In the genomic region with DNA sequence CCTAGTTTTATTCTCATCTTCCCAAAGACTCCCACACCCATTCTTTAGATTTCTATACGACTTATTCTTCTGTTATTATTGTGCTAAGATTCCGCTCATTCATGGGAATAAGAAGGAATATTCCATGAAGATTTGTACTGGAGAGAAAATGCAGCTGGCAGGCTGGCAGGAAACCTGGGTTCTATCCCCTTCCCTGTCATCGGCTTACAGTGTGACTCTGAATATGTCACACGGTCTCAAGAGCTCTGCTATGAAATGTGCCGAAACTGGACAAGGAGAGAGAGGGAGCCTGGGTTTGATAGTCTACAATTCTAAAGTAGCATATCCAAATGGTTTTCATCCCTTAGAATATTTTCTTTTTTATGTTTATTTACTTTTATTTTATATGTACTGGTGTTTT, we compare ENCODE assay signal across 23 mouse cellular contexts.
DNase-seq lines count a peak whose midpoint lies in the region; ATAC-seq and TF ChIP-seq lines count a peak whose summit lies in the region.
"Had no signal": no experiment of that assay in that cellular context is flagged by ENCODE, and none has a peak within 500 bp of the region (broad histone marks: within the 10 kb centered on the region; RNA-seq: fewer than 3 reads in every experiment).

No protein-coding gene starts in this region.

- H3K4me1 ChIP-seq in heart, embryonic 11.5 days (ENCODE audit: control insufficient read depth, insufficient read depth, low read length): peaks cover 10% of the 10 kb centered on the region
- H3K4me1 ChIP-seq in heart, embryonic 14.5 days (ENCODE audit: control insufficient read depth in 2 of 2, insufficient read depth in 2 of 2, low read length in 2 of 2): peaks cover 12 to 22% of the 10 kb centered on the region in 2 experiments
- peaks cover 7% of the 10 kb centered on the region for H3K4me1 ChIP-seq in neural tube, embryonic 15.5 days
- no peaks in the 10 kb centered on the region for H3K4me1 ChIP-seq in liver, embryonic 12.5 days
- H3K4me1 ChIP-seq: forebrain, embryonic 13.5 days had no signal

- no peak for TF ChIP-seq CTCF in gastrocnemius, adult 2 months (IDR thresholded peaks at IDR 0.05)

- no peaks in the 10 kb centered on the region for H3K9me3 ChIP-seq in heart, embryonic 11.5 days (replicated peaks; ENCODE audit: control insufficient read depth, low read length)
- H3K9me3 ChIP-seq in heart, embryonic 14.5 days (ENCODE audit: control insufficient read depth, low read length): no peaks in the 10 kb centered on the region
- H3K9me3 ChIP-seq in neural tube, embryonic 15.5 days (replicated peaks): no peaks in the 10 kb centered on the region
- H3K9me3 ChIP-seq in liver, embryonic 12.5 days (replicated peaks): no peaks in the 10 kb centered on the region
- H3K9me3 ChIP-seq: embryonic facial prominence, embryonic 10.5 days; forebrain, embryonic 13.5 days; hindbrain, embryonic 12.5 days had no signal

- ATAC-seq in heart, embryonic 11.5 days (replicated peaks; ENCODE audit: insufficient number of reproducible peaks, low FRiP score, low TSS enrichment): no peak
- ATAC-seq in heart, embryonic 14.5 days (ENCODE audit: insufficient number of reproducible peaks, insufficient read depth, low FRiP score, low read depth): no peak
- no peak for ATAC-seq in neural tube, embryonic 15.5 days (ENCODE audit: low FRiP score)
- no peak for ATAC-seq in liver, embryonic 12.5 days
- ATAC-seq: CD4-positive, CD25-positive, alpha-beta regulatory T cell, adult 4 months; forebrain, embryonic 13.5 days; forebrain, postnatal 0 days; hindbrain, embryonic 16.5 days; inflammation-experienced regulatory T-cells, adult 6 months; intestine, postnatal 0 days had no signal

- WGBS in heart, embryonic 11.5 days (ENCODE audit: insufficient replicate concordance): 51% methylated on average over 5 of the region's 5 CpGs
- WGBS in heart, embryonic 14.5 days: 20% methylated on average over 5 of the region's 5 CpGs
- 96% methylated on average over 5 of the region's 5 CpGs for WGBS in neural tube, embryonic 15.5 days
- 75% methylated on average over 5 of the region's 5 CpGs for WGBS in liver, embryonic 12.5 days (ENCODE audit: insufficient replicate concordance)

- intact Hi-C loops in heart, postnatal 10 days (cut with DNase I): no loop called here
- intact Hi-C loops in gastrocnemius, adult 2 months (cut with DNase I): no loop called here

- no peak overlapping the region for H3K4me3 ChIP-seq in heart, embryonic 11.5 days (ENCODE audit: low read depth, low read length)
- H3K4me3 ChIP-seq in heart, embryonic 14.5 days (ENCODE audit: control insufficient read depth in 1 of 2, insufficient read depth in 1 of 2, low read depth in 1 of 2, low read length in 2 of 2): no peak overlapping the region
- no peak overlapping the region for H3K4me3 ChIP-seq in gastrocnemius, adult 2 months
- H3K4me3 ChIP-seq in neural tube, embryonic 15.5 days (replicated peaks): no peak overlapping the region
- H3K4me3 ChIP-seq in liver, embryonic 12.5 days: no peak overlapping the region
- H3K4me3 ChIP-seq: embryonic facial prominence, embryonic 10.5 days; forebrain, embryonic 13.5 days; hindbrain, embryonic 12.5 days had no signal

- H3K4me2 ChIP-seq in heart, embryonic 11.5 days: no peak overlapping the region
- H3K4me2 ChIP-seq in heart, embryonic 14.5 days (ENCODE audit: low read length): peak overlapping the region; percentile 16; the same call in 1 of the 2 replicates
- no peak overlapping the region for H3K4me2 ChIP-seq in neural tube, embryonic 15.5 days
- no peak overlapping the region for H3K4me2 ChIP-seq in liver, embryonic 12.5 days
- H3K4me2 ChIP-seq: forebrain, embryonic 13.5 days; hindbrain, embryonic 12.5 days had no signal

- H3K27me3 ChIP-seq in heart, embryonic 11.5 days (ENCODE audit: control insufficient read depth, insufficient read depth, low read length): no peaks in the 10 kb centered on the region
- no peaks in the 10 kb centered on the region for H3K27me3 ChIP-seq in heart, embryonic 14.5 days (ENCODE audit: control insufficient read depth, insufficient read depth, low read length)
- no peaks in the 10 kb centered on the region for H3K27me3 ChIP-seq in neural tube, embryonic 15.5 days (replicated peaks)
- H3K27me3 ChIP-seq in liver, embryonic 12.5 days (replicated peaks): no peaks in the 10 kb centered on the region
- H3K27me3 ChIP-seq: forebrain, embryonic 13.5 days; hindbrain, embryonic 12.5 days had no signal

- DNase-seq in heart, adult 11 months: peak; percentile 93
- DNase-seq in heart, adult 8-10 months (ENCODE audit: low spot score): peak; percentile 49
- DNase-seq in heart, postnatal 10 days: peak; percentile 79 to 83
- DNase-seq in gastrocnemius, adult 2 months: no peak
- DNase-seq: adrenal gland, adult 8-10 months; adrenal gland, postnatal 36 days; B cell, adult 2 months; cerebellum, adult 2 months; cerebellum, postnatal 10 days; forebrain, postnatal 0 days; gastrocnemius, postnatal 25 days had no signal

- no peak overlapping the region for H3K27ac ChIP-seq in heart, embryonic 11.5 days (ENCODE audit: low read depth, low read length)
- peak overlapping the region in 1 of 2 experiments; percentile 72; a peak in 3 of 4 replicates for H3K27ac ChIP-seq in heart, embryonic 14.5 days (replicated peaks in 1 of 2; ENCODE audit: control insufficient read depth in 1 of 2, insufficient read depth in 1 of 2, low read depth in 2 of 2, low read length in 2 of 2)
- H3K27ac ChIP-seq in gastrocnemius, adult 2 months: no peak overlapping the region
- no peak overlapping the region for H3K27ac ChIP-seq in neural tube, embryonic 15.5 days (replicated peaks)
- H3K27ac ChIP-seq in liver, embryonic 12.5 days: no peak overlapping the region
- H3K27ac ChIP-seq: embryonic facial prominence, embryonic 10.5 days; forebrain, embryonic 13.5 days; hindbrain, embryonic 12.5 days had no signal

- no peak overlapping the region for H3K9ac ChIP-seq in heart, embryonic 11.5 days (ENCODE audit: low read depth, low read length)
- no peak overlapping the region for H3K9ac ChIP-seq in heart, embryonic 14.5 days (ENCODE audit: low read length)
- no peak overlapping the region for H3K9ac ChIP-seq in neural tube, embryonic 15.5 days (replicated peaks)
- no peak overlapping the region for H3K9ac ChIP-seq in liver, embryonic 12.5 days
- H3K9ac ChIP-seq: forebrain, embryonic 13.5 days; forebrain, postnatal 0 days; hindbrain, embryonic 12.5 days had no signal

- no peaks in the 10 kb centered on the region for H3K36me3 ChIP-seq in heart, embryonic 11.5 days (ENCODE audit: control insufficient read depth, insufficient read depth, low read length)
- no peaks in the 10 kb centered on the region for H3K36me3 ChIP-seq in heart, embryonic 14.5 days (ENCODE audit: control insufficient read depth, insufficient read depth, low read length)
- H3K36me3 ChIP-seq in neural tube, embryonic 15.5 days: no peaks in the 10 kb centered on the region
- H3K36me3 ChIP-seq in liver, embryonic 12.5 days: no peaks in the 10 kb centered on the region
- H3K36me3 ChIP-seq: embryonic facial prominence, embryonic 10.5 days; G1E; hindbrain, embryonic 12.5 days had no signal
